Mouse (Mus musculus): Measurements from ENCODE around the gene Abr. TPM values are rescaled to one million over a fixed set of nuclear protein-coding genes. Genes with fewer than 3 reads are reported as not detected.

Abr gene
- 10 to 100 TPM; 40.6 to 41.5 TPM for total RNA-seq (2021)

GRCm38 (mm10) chr11:76622152-76622565 is at the start of gene Abr:
Gene Abr, minus strand, starts transcription at chr11:76622314.
- peak; percentile 61 for DNase-seq

DNA sequence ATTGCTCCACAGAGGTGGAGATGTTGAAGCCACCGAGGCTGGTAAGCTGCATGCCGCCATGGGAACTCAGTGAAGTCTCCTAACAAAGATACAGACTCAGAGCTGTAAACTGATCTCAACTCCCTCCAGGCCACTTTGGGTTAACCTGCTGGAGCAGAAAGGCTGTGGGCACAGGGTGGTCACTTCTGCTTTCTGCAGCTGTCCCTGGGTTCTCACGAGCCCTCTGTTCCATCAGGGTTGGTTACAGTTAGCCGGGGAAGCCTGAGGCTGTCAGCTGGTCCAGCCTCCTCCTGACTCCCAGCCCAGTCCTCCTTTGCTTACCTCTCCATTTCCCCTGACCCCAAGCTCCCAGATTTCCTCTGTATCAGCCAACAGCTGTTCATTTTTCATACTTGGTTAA is 45.7 kb upstream of the Abr start:
- DNase-seq: no peak

- DNase-seq: no peak
Measured at GRCm38 (mm10) chr11:76666002-76666649, 44.0 kb upstream of the Abr start.

DNA sequence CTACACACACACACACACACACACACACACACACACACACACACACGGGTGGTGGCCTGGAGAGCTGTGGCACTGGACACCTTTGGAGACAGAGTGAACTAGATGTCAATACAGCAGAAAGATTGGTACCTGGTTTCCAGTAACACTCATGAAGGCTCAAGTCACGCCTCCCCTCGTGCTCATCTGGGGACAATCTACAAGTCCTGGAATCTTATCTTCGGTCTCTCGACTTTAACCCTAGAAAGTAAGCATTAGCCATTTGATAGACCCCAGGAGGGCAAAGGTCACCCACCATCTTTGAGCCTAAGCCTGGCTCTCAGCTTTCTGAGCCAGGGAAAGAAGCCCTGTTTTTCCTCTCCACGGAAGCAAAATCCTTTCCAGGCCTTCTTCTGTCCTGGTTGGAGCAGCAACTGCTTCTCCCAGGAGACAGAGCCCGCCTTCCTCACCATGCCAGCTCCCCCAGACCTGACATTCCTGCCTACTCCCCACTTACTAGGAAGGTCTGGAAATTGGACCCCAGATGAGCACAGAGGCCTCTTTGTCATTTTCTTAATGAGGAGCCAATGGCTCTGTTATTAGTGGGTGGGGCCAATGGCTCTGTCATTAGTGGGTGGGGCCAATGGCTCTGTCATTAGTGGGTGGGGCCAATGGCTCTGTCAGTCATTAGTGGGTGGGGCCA is 39.8 kb upstream of the Abr start:
- no peak for DNase-seq

DNA sequence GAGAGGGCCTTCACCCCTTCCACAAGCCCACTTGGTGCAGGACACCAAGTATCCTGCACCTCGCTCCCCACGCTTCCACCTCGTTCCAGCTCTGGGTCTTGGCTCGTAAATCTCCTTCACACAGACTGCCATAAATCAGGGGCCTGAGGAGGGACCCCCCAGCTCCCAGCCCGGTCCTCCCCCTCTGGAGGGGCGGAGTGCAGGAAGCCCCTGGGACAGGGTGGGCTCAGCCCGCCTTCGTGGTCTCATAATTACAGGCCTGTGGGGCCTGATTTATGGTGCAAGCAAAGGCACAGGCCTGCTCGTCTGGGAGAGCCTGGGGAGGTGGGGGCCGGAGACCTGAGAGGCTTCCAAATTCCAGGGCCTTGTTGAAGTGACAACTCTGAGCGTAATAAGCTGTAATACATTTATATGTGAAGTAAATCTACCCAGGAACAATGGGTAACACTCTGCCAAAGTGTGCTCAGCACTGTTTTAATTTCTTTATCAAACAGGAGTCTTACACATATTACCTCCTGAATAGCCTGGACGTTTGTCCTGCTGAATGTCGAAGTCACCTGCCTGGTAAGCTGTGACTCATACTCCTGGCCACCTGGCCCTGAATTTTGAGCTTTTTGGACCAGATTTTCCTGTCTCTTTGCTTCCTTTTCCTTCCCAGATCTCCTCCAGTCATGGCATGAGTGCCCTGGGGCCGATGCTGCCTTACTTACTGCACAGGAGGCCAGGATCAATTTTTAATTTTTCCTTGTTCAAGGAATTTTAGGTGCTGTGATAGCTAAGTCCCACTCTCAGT is 37.2 kb upstream of the Abr start:
- DNase-seq: no peak

GRCm38 (mm10) chr11:76657450-76657970 is 35.4 kb upstream of the Abr start:
- no peak for DNase-seq

DNA sequence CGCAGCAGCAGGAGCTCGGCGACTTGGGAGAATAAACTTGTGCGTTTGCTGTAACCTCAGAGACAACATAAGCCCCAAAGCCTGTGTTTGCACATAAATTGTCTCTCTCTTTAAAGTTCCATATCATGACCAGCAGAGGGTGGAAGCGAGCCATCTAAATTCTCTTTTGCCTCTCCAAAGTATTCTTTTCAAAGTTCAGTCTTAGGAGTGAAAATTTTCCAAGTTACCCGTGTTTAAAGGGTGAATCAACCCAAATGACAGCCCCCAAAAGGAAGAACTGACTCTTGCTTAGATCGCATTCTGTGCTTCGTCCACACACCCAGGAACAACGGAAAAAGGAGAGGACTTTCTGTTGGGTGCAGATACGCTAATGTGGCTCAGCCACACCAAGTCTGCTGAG is 33.0 kb upstream of the Abr start:
- peak; percentile 62 for DNase-seq

GRCm38 (mm10) chr11:76652838-76653334 is 30.8 kb upstream of the Abr start:
- DNase-seq: no peak

DNA sequence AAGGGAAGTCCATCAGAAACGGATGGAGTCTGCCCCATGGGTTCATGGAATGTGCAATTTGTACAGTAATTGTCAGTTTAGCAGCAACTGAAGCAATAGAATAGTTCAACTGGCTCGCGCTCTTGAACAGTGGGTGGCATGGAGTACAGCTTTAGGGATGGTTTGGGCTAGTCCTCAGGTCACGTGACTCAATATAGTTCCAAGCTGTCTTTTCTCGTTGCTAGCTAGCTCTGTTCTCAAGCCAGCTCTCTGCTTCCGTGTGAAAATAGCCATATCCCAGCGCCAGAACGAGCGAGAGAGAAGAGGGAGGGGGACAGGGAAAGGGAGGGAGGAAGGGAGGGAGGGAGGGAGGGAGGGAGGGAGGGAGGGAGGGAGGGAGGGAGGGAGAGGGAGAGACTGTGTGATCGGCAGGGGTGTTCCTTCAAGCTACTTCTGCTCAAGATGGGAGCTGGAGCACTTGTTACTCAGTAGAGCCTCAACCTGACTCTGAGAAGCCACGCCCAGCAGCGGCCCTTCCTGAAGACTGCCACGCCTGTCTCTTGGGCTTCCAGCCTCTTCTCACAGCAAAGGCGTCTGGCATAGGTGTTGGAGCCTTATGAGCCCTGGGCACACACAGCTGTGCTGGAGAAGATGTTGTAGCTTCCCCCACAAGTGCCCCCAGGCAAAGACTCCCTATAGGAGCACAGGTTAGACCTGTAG is 28.9 kb upstream of the Abr start:
- no peak for DNase-seq

- DNase-seq: peak; percentile 77
Measured at GRCm38 (mm10) chr11:76647500-76647899, 25.4 kb upstream of the Abr start.

DNA sequence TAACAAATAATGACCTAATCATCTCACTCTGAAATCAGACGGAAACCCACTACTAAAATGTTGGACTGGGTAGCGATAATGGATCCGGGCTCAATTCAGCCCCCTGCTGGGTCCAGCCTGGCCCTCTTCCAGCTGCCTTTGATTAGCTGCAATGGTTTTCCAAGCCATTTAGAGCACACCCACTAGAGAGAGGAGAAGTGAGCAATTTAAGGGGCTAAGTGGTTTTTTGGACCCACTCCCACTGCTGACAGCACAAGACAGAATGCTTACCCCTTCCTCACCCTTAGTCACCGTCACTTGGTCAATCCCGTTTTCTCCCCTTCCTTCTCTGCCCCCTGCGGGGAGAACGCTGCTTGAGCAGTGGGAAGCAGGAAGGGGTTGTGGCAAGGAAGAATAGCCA is 24.9 kb upstream of the Abr start:
- DNase-seq: peak; percentile 16

DNA sequence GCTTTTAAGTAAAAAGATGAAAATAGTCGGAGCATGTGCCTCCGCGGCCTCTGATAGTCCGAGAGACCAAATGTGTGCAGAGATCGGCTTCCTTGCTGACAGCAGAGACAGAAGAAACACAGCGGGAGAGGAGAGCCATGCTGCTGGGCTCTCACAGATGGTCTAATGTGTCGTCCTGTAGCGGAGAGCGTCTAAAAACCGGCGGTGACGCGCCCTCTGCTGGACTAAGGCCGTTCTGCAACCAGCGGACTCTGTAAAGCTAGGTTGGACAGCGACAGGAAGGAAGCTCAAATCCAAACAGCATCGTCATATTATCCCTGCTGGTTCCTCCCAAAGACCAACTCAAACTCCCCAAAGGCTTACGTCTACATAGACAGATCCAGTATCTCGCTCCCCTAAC is 23.8 kb upstream of the Abr start:
- DNase-seq: peak; percentile 95

DNA sequence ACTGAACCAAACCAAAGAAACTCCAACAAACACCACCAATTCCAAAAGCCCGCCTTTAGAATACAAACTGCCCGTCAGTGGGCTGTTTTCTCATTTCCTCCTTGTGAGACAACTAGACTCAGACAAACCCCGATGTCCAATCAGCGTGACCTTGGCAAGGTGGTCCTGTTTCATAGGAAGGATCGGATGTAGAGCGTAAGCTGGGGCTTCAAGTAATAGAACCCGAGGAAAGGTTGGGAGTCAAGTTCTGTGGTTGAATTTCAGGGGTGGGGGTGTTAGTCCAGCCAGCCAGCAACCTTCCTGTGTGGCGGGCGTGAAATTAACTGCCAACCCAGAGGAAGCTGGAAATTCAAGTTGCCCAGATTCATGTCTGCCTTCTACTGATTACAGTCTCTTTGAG is 22.9 kb upstream of the Abr start:
- no peak for DNase-seq

GRCm38 (mm10) chr11:76644257-76644656 is 22.1 kb upstream of the Abr start:
- no peak for DNase-seq

DNA sequence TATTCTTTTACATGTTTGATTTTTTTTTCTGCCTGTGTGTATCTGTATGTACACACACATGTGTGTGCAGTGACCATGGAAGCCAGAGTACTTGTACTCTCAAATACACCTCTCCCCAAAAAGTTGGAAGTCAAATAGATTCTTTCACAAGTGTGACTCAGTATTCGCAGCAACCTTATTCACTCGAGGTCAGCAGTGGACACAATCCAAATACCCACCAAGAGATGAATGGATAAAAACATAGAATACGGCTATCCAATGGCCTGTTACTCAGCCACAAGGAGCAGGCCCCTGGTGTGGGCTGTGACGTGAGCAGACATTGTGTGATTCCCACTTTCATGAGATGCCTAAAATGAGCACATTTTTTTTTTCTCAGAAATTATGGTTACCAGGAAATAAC is 18.1 kb upstream of the Abr start:
- no peak for DNase-seq

- DNase-seq: no peak
Measured at GRCm38 (mm10) chr11:76639269-76639985, 17.3 kb upstream of the Abr start.

- DNase-seq: no peak
Measured at GRCm38 (mm10) chr11:76630487-76630886, 8.4 kb upstream of the Abr start.

DNA sequence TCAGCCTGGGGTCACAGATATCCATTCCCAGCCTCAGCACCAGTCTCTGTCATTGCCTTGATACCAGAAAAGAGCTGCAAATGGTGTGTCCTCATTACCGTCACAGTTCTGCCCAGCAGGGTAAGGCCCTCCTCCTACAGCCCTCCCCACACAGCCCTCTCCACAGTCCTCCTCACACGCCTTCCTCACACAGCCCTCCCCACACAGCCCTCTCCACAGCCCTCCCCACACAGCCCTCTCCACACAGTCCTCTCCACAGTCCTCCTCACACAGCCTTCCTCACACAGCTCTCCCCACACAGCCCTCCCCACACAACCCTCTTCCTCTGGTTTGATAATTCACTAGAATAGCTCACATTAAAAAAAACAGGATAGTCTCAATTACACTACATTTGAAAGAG is 7.9 kb upstream of the Abr start:
- no peak for DNase-seq

DNA sequence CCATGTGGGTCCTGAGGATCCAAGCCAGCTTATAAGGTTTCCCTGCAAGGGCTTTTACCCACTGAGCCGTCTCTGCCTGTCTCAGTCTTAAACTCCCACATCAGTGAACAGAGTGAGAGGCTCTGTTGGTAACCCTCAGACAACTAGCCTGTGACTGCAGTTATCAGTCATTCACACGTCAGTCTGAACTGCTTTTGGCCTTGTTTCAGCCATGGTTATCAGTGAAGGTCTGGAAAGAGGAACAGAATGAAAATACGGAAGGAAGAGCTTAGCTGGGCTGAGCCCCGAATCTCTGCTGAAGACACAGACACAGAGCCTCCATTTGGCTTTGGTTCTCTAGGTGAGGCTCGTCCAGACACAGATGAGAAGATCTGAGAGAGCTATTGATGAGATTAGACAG is 6.5 kb upstream of the Abr start:
- peak; percentile 9 for DNase-seq

- no peak for DNase-seq
Measured at GRCm38 (mm10) chr11:76624881-76625280, 2.8 kb upstream of the Abr start.

- no peak for DNase-seq
Measured at GRCm38 (mm10) chr11:76624071-76624470, 2.0 kb upstream of the Abr start.

Data from heart, postnatal 4 days (tissue).